Mouse (Mus musculus) lung, postnatal 4 days (tissue): ENCODE measurements at regions not wholly inside any gene's neighbourhood (a gene's known extent, or its start where the extent isn't known, plus 50 kb on each side); places are given as distances from the start of the nearest gene placed in this dataset.

ENCODE experiments used
- DNase-seq, 2 experiments: peaks; one replicate each; pipeline ENCODE4 v3.0.0; 2021

DNA sequence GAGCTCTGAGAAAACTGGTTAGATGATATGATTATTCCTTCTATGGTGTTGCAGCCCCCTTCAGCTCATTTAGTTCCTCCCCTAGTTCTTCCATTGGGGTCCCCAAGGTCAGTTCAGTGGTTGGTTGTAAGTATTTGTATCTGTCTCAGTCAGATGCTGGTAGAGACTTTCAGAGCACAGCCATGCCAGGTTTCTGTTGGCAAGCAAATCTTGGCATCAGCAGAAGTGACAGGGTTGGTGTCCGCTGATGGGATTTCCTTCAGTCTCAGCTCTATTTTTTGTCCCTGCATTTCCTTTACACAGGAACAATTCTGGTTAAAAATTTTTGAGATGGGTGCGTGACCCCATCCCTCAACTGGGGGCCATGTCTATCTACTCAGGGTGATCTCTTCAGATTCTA is 55.3 kb upstream of the Spaca1 start:
- no peak for DNase-seq

GRCm38 (mm10) chr4:34114323-34114722 is 64.3 kb upstream of the Spaca1 start:
- DNase-seq = no peak

GRCm38 (mm10) chr4:34117086-34117485 is 67.1 kb upstream of the Spaca1 start:
- no peak for DNase-seq

DNA sequence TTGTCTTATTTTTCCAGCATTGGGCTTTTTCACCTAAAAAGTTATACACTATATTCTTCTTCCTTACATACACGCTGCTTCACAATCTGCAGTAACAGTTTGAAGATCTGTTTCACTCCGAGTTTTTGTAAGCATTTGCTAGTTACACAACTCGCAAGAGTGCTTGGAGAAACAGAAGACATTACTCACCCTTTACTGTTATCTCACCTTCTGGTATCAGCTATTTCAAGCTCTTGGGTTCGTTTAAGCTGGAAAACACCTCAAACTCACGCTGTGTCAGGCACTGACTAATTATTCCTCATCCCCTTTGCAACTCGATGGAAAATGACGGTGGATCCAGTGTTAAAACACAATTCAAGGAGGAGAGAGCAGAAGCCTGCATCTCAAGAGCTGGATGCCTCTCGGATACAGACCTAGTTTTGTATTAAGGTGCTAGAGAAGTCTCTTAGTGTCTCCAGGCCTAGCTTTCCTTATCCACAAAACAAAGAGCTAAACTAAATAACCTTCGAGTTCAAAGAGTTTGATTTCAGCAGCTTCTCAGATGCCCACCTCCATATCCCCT is 73.0 kb upstream of the Spaca1 start:
- DNase-seq = no peak

- no peak for DNase-seq
Observed at GRCm38 (mm10) chr4:34128224-34128623, 78.2 kb upstream of the Spaca1 start.

- no peak for DNase-seq
Observed at GRCm38 (mm10) chr4:34146133-34146867, 96.3 kb upstream of the Spaca1 start.

DNA sequence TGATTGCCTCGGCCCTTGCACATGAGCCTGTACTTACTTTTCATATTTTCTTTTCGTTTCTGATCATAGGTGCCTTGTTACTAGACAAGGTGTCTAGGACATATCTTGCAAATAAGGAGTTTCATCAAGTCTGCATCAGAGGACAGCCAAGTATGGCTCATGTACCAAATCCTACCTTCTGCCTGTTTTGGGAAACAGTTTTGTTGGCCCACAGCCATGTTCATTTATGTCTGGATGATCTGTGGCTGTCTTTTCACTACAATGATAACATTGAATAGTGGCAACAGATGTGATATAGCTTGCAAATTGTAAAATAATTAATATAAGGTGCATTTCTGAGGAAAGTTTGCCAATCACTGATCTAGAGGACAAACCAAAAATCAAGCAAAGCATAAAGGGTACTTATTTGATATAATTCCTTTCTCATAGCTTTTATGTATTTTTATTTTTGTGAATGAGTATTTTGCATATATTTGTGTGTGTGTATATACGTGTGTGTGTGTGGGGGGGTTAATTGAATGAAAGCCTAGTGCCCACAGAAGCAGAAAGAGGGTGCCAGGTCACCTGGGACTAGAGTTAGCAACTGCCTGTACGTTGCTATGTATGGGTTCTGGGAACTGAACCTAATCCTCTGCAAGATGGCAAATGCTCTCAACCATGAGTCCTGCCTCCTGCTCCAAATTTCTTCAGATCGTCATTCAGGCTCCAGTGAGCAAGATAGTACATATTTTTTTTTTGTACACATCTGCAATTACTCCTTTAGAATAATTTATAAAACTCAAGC is 99.2 kb upstream of the Spaca1 start:
- no peak for DNase-seq

GRCm38 (mm10) chr4:34151605-34152347 is 101.8 kb upstream of the Spaca1 start:
- no peak for DNase-seq

DNA sequence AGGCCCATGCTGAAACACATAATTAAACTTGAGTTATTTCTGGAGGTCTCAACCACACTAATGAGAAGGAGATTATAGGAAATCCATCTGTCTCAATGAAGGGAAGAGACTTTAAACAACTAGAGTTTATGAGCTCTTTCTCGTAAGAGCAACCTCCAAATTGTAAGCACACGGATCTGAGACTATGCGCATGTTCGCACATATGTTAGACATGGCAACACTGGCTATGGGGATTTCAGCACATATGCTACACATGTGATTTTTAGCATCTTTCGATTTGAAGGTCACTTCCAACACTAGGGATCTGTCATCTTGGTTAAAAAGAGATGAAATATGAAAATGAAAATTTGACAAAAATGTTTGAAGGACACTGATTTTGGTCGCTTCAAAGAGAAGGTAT is 105.5 kb upstream of the Spaca1 start:
- DNase-seq = no peak

GRCm38 (mm10) chr4:34157818-34158511 is 108.0 kb upstream of the Spaca1 start:
- DNase-seq = no peak

DNA sequence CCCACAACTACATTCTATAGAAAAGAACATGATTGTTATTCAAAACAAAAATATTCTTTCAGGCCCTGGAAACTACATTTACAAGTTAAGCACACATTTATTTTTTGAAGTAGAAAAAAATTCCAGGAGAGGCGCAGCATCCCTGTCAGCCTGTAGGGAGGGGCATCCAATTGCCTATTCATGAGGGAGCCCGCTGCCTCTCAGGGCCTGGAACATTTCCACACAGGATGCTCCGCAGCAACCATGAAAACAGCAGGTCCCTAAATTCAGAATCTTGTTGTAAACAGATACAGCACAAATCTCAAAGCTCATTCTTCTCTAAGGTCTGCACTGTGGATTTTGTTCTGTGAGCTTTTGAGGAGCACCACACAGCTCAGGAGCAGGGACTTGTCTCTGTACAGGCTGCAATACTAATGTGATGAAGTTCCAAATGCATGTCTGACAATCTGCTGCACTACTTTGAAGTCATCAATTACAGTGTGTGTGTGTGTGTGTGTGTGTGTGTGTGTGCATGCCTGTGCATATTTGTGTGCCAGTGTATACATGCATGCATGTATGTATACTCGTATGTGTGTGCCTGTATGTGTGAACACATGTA is 121.4 kb upstream of the Spaca1 start:
- no peak for DNase-seq

- DNase-seq = no peak
Observed at GRCm38 (mm10) chr4:34172000-34172399, 122.0 kb upstream of the Spaca1 start.

GRCm38 (mm10) chr4:34177421-34177820 is 127.4 kb upstream of the Spaca1 start:
- no peak for DNase-seq

DNA sequence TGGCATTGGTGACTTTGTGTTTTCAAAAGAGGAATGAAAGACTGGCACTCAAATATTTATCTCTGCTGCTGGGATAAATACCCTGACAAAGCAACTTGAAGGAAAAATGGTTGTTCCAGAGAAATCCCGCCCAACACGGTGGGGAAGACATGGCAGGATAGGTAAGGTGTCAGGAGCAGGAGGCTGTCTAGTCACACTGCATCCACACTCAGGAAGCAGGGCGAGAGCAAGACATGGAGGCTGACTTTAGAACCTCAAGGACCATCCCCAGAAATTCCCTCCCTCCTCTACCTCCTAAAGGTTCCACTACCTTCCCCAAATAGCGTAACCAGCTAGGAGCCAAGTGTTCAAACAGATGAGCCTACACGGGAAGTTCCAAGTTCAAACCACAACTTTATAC is 136.5 kb upstream of the Spaca1 start:
- DNase-seq = no peak

- DNase-seq = no peak
Observed at GRCm38 (mm10) chr4:34203193-34203848, 153.3 kb upstream of the Spaca1 start.

GRCm38 (mm10) chr4:34209179-34209896 is 159.3 kb upstream of the Spaca1 start:
- no peak for DNase-seq

- no peak for DNase-seq
Observed at GRCm38 (mm10) chr4:34213731-34214130, 163.7 kb upstream of the Spaca1 start.

DNA sequence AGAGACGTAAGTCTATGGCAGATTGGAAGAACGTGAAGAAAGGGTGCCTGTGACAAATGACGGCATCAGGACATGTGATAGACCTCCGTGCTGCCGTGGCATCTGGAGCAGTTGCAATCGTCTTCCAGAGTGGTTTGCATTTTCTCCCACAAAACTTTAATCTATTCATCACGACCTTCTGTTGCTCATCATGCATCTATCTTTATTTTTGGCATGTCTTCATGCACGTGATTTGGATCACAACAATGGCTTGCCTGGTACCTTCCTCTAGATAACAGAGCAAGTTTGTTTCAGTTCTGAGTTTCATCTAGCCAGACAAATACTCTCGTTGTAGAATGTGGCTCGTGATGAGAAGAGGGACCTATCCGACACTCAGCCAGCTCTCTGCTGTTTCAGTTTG is 164.4 kb upstream of the Spaca1 start:
- no peak for DNase-seq

DNA sequence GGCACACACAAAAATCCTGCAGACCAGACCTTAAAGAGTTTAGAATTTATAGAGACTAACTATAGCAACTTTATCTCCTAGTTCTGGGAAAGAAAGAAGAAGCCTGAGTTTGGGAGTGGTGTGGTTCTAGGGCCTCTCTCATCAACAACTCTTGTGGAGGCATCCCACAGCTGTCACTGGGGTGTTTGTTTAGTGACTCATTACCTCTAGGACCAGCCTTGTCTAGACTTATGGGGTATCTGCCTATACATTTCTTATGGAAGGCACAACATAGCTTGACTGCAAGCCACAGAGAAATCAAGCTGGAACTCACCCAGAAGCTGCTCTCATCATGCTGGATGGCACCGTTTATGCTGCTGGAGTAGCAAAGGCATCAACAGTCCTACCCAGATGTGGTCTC is 171.9 kb upstream of the Spaca1 start:
- DNase-seq = no peak

DNA sequence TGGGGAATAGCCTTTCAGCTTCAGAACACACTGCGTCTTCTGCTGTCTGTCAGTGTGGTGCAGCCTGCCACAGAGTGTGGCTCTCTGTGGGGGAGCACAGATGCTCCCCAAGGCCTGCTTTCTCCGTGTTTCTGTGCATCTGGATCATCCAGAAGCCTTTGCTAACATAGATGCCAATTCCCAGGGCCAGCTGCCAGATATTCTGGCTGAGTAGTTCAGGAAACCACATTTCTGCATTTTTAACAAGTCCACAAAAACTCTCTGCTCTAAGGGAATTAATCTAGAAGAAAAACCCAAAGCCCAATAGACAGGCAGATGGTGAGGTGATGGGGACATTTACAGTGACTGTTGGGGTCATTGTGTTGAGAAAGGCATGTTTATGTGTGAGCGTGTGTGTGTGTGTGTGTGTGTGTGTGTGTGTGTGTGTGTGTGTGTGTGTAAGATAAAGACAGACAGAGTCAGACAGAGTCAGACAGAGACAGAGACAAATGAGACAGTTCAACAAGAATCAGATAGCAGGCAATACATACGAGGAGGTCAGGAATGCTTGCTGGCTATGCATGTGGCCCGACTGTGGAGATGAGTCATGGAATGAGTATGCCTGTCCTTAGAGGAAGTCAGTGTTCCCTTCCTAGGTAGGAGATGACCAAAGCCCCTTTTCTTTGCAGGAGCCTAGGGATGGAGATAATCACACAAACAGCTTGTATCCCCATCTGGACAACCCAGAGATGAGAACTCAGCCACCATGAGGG is 176.3 kb upstream of the Spaca1 start:
- DNase-seq = no peak
